Mouse (Mus musculus): ENCODE measurements around the gene Epo.

GRCm38 (mm10) chr5:137455206-137455605 lies 77.8 kb downstream of the Epo start:
- TF ChIP-seq CTCF (IDR thresholded peaks at IDR 0.05; ENCODE audit: control insufficient read depth, insufficient read depth, low read length) (no peak), POLR2A (IDR thresholded peaks at IDR 0.05; ENCODE audit: borderline replicate concordance, control insufficient read depth, low read depth, low read length) (no peak)
